Mouse (Mus musculus) left cerebral cortex, adult 11 months (tissue): ENCODE measurements around the gene Ubr1.
"Not testable (repeated sequence)": the region's sequence is repeated elsewhere in the genome, so short reads cannot be mapped to it uniquely, and the experiment has no call there.

ENCODE experiments used
- DNase-seq: peaks from one replicate; pipeline ENCODE4 v3.0.0; 2022; ENCODE audit warnings: low spot score

The Ubr1 gene

GRCm38 (mm10) chr2:120976308-120976707, 5.8 kb upstream of the Ubr1 start:
- DNase-seq: no peak

GRCm38 (mm10) chr2:120972964-120973363, 2.4 kb upstream of the Ubr1 start:
- DNase-seq: no peak

GRCm38 (mm10) chr2:120972257-120972656, 1.7 kb upstream of the Ubr1 start:
- DNase-seq: not testable (repeated sequence)

- DNase-seq: no peak
Observed at GRCm38 (mm10) chr2:120971766-120972165, 1.3 kb upstream of the Ubr1 start.

- no peak for DNase-seq
Observed at GRCm38 (mm10) chr2:120970045-120970539, 423 bp downstream of the Ubr1 start.

- DNase-seq: no peak
Observed at GRCm38 (mm10) chr2:120965486-120965885, 5.0 kb downstream of the Ubr1 start.

GRCm38 (mm10) chr2:120963110-120963509, 7.4 kb downstream of the Ubr1 start:
- DNase-seq: no peak

- DNase-seq: no peak
Observed at GRCm38 (mm10) chr2:120960261-120960660, 10.3 kb downstream of the Ubr1 start.

- no peak for DNase-seq
Observed at GRCm38 (mm10) chr2:120959827-120960226, 10.7 kb downstream of the Ubr1 start.

GRCm38 (mm10) chr2:120959363-120959762, 11.2 kb downstream of the Ubr1 start:
- DNase-seq: no peak

- DNase-seq: no peak
Observed at GRCm38 (mm10) chr2:120952176-120952938, 18.2 kb downstream of the Ubr1 start.

- peak; percentile 48 for DNase-seq
Observed at GRCm38 (mm10) chr2:120951208-120951607, 19.3 kb downstream of the Ubr1 start.

- no peak for DNase-seq
Observed at GRCm38 (mm10) chr2:120933038-120933437, 37.5 kb downstream of the Ubr1 start.

- no peak for DNase-seq
Observed at GRCm38 (mm10) chr2:120909556-120909955, 61.0 kb downstream of the Ubr1 start.

- DNase-seq: no peak
Observed at GRCm38 (mm10) chr2:120896361-120896760, 74.2 kb downstream of the Ubr1 start.

- no peak for DNase-seq
Observed at GRCm38 (mm10) chr2:120887601-120888000, 82.9 kb downstream of the Ubr1 start.

- no peak for DNase-seq
Observed at GRCm38 (mm10) chr2:120873192-120873591, 97.3 kb downstream of the Ubr1 start.

- no peak for DNase-seq
Observed at GRCm38 (mm10) chr2:120871447-120872336, 98.8 kb downstream of the Ubr1 start.

- DNase-seq: no peak
Observed at GRCm38 (mm10) chr2:120867336-120867735, 103.2 kb downstream of the Ubr1 start.

- DNase-seq: no peak
Observed at GRCm38 (mm10) chr2:120866561-120866960, 104.0 kb downstream of the Ubr1 start.

GRCm38 (mm10) chr2:120863389-120863788, 107.1 kb downstream of the Ubr1 start:
- DNase-seq: no peak

- DNase-seq: no peak
Observed at GRCm38 (mm10) chr2:120860699-120861098, 109.8 kb downstream of the Ubr1 start.

GRCm38 (mm10) chr2:120858131-120858530, 112.4 kb downstream of the Ubr1 start:
- no peak for DNase-seq
